Mouse (Mus musculus): ENCODE measurements at regions not wholly inside any gene's neighbourhood (a gene's known extent, or its start where the extent isn't known, plus 50 kb on each side); places are given as distances from the start of the nearest gene placed in this dataset.

DNA sequence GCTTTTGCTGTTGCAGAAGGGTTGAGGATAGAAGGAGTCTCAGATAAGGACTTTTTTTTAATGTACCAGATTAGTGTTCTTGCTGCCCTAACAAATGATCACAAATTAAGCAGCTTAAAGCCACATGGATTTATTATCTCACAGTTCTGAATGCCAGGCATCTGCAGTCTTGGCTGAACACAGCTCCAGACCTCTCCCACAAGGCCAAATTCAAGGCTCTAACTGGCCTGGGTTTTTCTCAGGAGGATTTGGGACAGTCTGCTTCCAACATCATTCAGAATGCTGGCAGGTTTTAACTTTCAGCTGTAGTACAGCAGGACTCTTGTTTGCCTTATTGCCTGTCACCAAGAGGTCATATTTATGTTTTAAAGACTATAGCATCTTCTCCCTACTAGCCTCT, 329.7 kb upstream of the Chrm2 start:
- no peak for DNase-seq (ENCODE audit: low spot score in 2 of 2)

DNA sequence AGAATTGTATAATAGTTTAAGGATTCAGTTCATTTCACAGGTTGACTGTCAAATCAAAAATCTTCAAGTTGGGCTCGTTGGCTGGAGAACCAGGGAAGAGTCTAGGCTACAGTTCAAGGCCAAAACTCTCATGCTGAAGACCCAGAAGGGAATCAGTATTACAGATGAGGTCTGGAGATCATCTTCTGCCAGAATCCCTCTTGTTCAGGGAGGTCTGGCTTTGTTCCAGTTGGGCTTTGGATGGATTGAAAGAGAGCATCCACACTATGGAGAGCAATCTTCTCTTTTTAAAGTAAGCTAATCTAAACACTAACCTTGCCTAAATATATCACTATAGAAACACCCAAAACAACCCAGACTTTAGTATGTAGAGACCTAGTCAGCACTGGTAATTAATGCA, 327.5 kb upstream of the Chrm2 start:
- no peak for DNase-seq (ENCODE audit: low spot score in 2 of 2)

DNA sequence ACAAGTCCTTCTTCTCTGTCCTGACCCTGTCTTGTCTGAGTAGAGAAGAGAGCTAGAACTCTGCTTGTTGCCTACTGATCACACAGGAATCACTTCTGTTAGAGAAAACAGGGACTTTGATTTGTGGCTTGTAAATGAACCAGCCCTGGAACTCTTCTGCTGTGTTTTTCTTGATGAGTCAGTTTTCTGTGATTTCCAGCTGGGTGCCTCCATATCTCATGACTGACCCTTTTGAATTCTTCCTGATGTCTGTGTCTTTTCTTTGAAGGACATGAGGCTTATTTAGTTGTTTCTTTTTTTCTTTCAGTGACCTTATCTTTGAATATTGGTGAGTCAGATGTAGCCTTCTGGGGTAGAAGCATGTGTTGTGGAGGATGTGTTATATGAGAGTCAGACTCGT, 323.0 kb upstream of the Chrm2 start:
- DNase-seq (ENCODE audit: low spot score in 2 of 2): peak; percentile 3 to 15

DNA sequence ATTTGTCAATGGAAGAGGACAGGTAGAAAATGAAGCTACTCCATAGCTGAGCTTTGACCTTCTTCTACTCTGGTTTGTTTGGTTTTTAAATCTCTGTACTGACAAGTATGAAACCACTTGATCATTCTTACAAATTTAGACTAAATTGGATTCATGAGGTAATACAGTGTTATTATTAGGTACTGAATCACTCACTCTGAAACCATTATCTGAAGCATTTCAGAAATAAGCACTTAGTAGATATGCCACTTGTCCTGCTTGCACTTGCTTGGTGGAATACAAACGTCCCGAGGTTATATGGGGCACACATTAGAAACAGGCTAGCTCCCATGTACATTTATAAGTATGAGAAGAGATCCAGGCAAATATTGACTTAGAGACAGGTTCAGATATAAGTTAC, 319.2 kb upstream of the Chrm2 start:
- DNase-seq (ENCODE audit: low spot score in 2 of 2): no peak

DNA sequence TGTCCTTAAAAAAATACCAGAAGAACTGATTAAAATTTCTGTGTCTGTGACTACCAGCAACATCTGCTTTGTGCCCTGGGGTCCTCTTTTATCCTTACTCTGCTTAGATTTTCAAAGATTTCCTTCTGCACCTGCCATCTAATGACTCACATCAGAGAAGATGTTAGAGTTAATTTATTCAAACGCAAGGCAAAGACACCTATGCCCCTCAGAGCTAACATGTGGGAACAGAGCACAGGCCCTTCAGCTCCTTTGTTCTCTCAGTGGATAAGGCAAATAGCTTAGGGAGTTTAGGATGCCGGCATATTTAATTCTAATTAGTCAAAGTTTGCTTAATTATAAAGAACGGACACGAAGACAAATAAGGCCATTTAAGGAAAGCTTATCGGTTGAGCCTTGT, 308.3 kb upstream of the Chrm2 start:
- DNase-seq (ENCODE audit: low spot score in 2 of 2): no peak

DNA sequence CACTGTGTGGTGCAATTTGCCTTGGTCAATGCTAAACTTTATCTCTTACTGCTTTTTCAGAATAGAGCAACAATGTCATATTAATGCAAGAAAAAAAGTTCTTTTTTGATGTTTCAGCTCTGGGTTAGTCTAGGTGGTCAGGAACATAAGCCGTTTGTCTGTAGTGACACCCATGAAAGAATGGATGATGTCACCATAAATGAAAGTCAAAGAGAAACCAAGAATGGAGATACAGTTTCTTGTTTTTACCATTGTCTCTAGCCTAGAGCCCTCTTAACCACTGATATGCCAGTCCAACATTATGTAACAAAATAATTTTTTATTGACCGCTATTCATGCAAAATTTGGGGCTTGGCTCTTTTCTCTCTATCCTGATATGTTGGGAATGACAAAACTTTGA, 294.3 kb upstream of the Chrm2 start:
- no peak for DNase-seq (ENCODE audit: low spot score in 2 of 2)

DNA sequence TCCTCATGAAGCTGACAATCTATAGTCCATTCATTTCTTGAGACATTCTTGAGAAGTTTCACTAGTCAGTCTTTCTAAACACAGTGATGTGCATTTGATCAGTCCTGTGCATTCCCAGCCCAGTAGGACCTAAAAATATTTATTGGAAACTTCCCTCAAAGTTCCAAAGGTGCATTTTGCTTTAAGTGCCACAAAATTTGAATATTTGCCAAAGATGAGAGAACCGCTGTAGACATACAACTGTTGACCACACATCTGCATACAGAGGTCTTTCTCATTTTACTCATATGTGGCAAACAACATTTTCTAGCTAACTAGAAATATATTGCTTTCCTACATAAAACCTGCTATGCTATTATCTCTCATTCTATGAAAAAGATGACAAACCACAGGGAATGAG, 293.8 kb upstream of the Chrm2 start:
- no peak for DNase-seq (ENCODE audit: low spot score in 2 of 2)

DNA sequence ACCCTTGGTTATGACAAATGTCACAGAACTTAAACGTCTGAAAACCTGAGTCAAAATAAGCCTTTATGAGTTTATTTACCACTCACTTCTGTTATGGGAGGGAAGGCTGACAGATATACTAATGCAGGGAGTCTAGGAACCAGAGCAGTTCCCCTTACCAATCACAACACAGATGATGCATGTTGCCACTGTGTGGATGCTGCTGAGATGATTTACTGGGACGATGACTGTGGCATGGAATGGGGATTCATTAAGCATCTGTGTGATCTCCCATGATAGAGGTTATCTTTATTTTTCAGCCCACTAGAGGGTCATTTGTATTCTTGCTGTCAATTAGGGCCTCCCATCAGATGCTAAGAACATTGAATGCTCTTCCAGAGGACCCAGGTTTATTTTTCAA, 290.5 kb upstream of the Chrm2 start:
- DNase-seq (ENCODE audit: low spot score in 2 of 2): no peak

DNA sequence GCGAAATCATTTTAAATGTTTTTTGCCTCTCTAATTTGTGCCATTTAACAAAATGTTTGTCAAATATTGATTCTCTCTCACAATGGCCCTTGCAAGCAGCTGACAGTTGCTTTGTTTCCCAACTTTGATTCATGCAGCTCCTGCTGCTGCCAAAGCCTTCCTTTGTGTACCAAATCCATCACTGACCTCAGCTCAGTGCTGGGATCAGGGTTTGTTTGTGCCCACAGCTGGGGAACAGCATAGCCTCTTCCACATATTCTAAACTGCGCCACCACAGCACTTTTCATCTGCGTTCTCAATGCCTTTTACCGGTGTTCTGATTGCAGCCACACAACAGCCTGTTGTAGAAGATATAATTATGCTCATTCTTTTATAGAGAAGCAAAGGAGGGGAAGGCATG, 289.7 kb upstream of the Chrm2 start:
- DNase-seq (ENCODE audit: low spot score in 2 of 2): no peak

DNA sequence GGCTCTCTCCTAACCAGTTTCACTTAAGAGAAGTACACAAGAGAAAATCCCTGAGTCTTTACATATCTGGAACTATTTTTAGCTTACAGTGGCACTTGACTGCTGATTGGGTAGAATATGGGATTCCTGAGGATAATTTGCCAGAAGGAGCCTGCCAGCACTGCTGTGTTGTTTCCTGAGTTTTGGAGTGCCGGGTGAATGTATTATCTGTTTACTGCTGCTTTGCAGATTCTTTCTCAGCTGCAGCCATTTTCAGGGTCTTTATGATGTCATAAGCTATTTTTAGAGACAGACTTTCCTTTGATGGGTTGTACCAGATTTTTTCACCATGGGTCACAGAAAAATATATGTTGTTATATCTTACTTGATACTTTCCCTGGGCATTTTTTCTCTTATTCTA, 279.1 kb upstream of the Chrm2 start:
- no peak for DNase-seq (ENCODE audit: low spot score in 2 of 2)

DNA sequence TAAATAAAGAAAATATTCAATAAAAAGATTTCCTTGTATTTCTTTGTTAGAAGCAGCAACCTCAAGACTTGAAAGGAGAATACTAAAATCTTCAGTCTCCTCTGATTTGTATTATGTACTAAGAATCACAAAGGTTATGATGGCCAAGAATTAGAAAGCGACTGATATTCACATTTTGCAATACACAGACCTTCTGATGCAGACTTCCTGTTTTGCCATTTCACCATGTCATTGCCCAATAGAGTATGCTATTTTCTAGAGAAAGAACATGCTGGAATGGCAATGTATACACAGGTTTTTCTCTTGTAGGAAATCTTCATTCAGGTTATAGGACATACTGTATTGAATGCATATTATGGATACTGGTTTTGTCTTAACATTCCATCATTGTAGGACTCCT, 250.7 kb upstream of the Chrm2 start:
- DNase-seq (ENCODE audit: low spot score in 2 of 2): no peak

DNA sequence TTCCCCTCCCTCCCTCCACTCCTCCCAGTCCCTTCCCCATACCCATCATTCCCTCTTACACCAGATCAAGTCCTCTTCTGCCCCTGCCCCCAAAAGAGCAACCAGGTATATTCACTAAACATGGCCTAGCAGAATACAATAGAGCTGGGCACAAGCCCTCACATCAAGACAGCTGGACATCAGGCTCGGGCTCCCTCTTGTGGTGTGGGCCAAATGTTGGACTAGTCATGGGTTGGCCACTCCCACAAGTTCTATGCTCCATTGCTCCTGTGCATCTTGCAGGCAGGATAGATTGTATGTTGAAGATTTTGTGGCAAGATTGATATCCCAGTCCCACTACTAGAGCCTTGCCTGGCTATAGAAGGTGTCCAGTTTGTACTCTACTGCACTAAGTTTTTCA, 240.6 kb upstream of the Chrm2 start:
- DNase-seq (ENCODE audit: low spot score in 2 of 2): no peak

DNA sequence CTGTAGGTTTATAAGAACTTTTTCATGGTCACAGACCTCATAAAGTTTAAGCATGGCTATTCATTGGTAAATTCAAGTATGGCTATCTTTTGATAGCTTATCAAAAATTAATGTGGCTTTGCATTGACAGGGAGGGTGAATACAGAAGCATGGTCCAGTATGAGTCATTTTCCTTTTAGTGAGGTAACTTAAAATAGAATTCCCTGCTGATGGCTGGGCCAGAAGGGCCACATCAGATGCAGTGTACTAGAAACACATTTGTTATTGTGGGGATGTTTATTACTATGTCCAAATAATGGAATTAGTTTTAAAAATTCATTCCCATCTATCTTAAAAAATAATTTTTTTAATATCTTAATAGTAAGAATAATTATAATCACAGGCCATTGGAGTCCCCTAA, 213.4 kb upstream of the Chrm2 start:
- DNase-seq (ENCODE audit: low spot score in 2 of 2): no peak

DNA sequence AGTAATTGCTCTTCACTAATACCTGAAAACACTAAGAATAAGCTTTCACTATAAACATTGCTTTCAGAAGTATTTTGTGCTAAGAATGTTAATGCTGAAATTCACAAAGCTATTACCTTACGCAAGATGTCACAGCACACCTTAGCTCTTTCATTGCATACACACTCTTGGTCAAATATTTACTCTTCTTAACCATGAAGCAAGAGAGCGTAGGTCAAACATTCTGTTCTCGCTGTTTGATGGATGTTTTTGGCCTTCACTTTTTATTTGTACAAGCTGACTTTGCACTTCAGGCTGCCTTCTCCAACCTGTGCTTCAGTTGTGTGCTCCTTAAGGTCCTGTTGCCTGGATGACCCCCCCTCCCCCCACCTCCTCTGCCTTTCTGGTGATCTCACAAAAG, 212.8 kb upstream of the Chrm2 start:
- DNase-seq (ENCODE audit: low spot score in 2 of 2): no peak

DNA sequence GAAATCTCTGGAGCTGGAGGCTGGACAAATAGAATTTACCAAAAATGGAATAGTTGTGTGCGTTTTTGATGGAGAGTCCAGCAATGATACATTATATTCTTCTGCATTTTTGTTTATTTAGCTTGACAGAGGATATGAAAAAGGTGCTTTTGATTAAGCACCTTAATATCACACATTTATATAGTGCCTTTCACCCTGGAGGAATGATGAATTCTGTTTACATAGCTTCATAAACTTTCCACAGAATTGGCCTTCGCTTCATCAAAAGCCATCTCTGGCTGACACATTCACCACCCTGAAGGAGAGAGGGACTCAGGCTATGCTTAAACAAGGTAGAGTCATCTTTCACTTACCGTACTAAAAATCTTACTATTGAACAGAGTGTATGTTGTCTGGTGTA, 208.0 kb upstream of the Chrm2 start:
- no peak for DNase-seq (ENCODE audit: low spot score in 2 of 2)

DNA sequence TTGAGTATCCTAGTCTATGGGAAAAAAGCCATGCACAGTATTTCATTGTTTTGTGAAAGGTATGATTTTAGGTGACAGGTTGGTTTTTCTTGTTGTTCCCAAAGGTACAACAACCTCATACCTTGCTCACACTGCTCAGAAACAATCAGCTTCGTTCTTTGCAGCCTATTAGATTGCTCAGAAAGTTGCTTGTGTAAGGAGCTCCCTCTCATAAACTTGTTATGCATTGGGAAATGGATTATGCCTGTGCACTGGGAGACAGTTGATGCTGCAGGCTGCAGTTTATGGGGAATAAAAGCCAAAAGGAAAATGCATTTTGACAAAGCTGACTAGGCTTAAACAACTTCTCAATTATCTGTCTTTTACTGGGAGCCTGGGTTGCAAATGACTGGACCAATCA, 205.2 kb upstream of the Chrm2 start:
- DNase-seq (ENCODE audit: low spot score in 2 of 2): no peak

DNA sequence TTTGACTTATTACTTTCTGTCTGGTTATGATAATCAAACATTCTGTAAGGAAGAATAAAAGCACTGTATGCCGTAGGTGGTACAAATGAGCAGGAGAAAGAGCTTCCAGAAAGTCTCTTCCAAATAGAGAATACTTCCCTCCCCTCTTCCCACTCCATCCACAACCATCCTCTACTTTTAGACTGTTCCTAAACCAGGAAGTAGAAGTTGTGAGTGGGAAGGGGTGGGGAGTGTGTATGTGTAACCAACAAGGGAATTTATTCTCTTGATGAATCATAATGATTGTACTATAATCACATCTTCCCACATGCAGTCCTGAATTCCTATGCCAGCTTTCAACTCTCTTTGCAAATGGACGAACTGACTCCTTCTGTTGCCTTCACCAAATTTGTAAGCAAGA, 181.2 kb upstream of the Chrm2 start:
- DNase-seq (ENCODE audit: low spot score in 2 of 2): peak; percentile 45 to 68

DNA sequence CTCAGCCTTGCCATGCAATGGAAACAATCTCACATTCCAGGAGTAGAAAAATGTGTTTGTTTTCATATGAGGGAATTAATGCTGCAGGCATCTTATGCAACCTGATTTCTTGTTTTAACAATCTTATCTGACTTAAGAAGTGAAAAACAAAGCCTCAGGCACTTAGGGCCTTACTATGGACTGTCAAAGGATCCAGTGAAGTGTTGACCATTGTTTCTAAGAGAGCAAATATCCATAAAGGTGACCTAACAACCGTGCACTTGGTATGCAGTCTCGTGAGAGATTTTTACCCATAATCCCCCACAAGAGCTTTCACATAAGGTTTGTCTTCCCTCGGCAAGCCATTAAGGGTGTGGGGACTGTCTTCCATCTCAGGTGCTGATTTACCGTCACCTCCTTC, 166.6 kb upstream of the Chrm2 start:
- no peak for DNase-seq (ENCODE audit: low spot score in 2 of 2)

DNA sequence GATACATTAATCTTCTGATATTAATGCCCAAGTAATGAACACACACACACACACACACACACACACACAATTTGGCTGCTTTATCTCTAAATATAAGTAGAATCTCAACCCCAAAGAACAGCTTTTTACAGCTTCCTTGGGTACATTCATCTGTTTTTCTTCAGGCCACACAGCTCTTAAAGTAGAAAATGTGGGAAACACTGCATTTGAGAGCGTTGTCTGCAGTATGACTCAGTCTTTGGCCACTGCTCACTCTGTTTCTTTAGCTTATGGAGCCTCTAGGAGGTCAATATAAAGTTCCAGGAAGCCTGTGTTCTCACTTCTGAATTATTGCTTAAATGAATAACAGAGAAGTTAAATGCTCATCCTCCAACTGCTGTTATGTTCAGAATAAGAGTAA, 153.4 kb upstream of the Chrm2 start:
- no peak for DNase-seq (ENCODE audit: low spot score in 2 of 2)

DNA sequence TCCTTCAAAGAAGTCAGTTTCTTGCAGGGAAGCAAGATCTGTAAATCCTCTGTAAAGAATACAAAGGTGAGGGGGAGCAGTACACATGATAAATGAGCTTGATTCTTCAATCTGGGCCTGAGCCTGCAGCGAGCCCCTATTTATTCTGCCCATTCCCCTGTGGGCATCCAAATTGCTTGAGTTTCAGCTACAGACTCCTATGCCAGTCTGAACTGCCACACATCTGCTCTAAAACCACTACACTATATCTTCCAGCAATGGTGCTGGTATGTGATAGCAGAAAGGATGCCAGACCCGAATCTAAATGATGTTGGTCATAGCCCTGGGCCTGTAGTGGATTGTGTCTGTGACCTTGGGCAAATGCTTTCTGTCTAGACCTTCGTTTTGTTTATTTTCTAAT, 140.9 kb upstream of the Chrm2 start:
- DNase-seq (ENCODE audit: low spot score in 2 of 2): no peak

DNA sequence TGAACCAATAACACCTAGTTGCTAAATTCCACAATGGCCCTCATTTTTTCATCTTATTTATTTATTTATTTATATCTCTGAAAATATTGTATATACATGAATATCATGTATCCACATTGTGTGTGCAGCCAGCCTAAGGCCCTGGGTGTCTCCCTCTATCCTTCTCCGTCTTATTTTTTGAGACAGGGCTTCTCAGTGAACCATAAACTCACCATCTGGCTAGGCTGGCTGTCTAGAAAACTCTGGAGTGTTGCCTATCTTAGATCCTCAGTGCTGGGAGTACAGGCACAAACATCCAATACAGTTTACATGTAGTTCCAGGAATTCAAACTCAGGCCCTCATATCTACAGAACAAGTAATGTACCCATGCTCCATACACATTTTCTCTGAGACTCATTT, 139.7 kb upstream of the Chrm2 start:
- DNase-seq (ENCODE audit: low spot score in 2 of 2): no peak

DNA sequence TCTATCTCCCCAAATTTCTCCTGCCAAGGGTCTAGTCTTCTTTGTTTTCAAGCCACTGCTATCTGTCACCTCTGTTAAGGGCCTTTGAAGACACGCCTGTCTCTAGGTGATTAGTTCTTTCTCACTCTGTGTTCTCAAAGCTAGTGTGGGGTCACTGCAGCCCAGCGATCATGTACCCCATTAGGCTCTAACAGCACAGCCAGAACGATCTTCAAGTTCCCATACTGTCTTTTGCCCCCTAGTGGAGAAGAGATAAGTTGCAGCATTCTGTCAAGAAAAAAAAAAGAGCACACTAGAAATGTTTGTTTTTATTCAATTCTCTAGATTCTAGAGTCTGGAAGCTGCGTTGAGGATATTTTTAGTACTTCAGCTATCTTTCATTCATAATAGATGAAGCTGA, 138.8 kb upstream of the Chrm2 start:
- DNase-seq (ENCODE audit: low spot score in 2 of 2): no peak

DNA sequence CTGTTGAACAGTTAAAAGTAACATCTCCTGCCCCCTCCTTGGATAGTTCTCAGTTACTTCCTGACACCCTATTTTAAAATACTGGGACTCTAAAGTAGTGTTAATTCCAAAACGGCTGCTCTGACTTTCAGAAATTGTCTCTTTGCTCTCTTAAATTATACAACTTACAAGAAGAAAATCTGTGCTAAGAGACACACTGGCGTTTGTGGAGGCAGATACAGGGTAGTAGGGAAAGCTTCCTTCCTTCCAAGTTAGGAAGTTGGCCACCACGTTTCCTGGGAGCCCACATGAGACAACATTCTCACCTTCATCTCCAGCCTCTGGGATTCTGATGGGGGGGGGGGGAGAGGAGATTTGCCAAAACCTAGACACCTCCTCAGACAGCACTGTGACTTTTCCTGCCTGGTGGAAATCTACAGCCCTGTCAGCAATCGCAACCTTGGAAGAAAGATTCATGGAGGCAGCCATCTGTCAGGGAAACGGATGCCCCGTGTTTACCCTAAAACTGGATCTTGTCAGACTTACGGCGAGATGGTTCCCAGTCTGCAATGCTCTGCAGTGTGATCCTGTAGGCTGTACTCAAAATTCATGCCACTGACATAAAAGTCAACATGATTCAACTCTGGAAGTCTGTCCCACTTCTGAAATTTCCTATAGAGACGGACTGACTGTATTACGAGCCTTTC, 121.0 kb upstream of the Chrm2 start:
- DNase-seq (ENCODE audit: low spot score in 2 of 2): peak in 1 of 2 experiments; percentile 10

DNA sequence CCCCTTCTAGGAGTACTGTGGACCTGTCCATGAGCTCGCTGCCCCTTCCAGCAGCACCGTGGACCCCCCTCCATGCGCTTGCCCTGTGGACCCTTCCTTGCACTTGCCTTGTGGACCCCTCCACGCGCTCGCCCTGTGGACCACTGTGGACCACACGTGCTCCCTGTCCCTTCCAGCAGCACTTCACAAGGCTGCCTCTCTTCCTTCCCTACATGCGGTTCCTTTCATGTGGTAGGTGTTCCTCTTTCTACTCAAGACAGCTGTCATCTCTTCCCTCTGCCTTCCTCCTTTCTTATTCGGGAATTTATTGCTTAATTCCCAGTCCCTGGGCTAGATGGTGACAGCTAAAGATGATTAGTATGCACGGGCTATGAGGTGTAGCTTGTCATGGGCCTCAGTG, 101.2 kb upstream of the Chrm2 start:
- DNase-seq (ENCODE audit: low spot score in 2 of 2): no peak

DNA sequence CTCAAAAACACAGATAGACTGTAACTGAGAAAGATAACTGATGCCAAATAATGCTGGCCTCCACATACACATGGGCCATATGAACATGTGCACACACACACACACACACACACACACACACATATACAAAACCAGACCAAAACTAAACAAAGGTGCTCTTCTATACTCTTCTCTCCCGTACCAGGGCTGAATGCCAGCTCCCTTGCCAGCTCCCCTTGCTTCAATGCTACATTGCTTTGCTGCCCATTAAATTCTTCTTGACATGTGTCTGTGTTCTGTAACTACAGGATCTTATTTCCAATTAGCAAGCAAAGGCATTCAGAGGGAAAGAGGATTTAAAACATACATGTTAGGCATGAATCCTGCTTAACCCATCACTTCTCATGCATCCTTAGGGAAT, 74.3 kb upstream of the Chrm2 start:
- no peak for DNase-seq (ENCODE audit: low spot score in 2 of 2)
